Mouse (Mus musculus) embryonic fibroblast, embryonic 13.5 days (primary cell): ENCODE results near the gene Hilpda. TPM values are rescaled to one million over a fixed set of nuclear protein-coding genes. Genes with fewer than 3 reads are reported as not detected.
A peak's percentile ranks its signal among the peaks of the same experiment; 100 is the strongest.

Experiments
- H3K27ac ChIP-seq: 2 replicates; pipeline ENCODE4 v1.5.1; 2012; ENCODE audit warnings: low read length, control low read depth, inconsistent platforms; ENCODE audit not compliant: insufficient read depth
- H3K4me1 ChIP-seq: 2 replicates; pipeline ENCODE4 v1.6.1; 2011; ENCODE audit warnings: low read length; ENCODE audit not compliant: control insufficient read depth, insufficient read depth
- H3K4me3 ChIP-seq: 2 replicates; pipeline ENCODE4 v1.5.1; 2011; ENCODE audit warnings: mild to moderate bottlenecking, control low read depth, low read length; ENCODE audit not compliant: insufficient read depth
- CTCF ChIP-seq: IDR thresholded peaks from 2 replicates; pipeline ENCODE4 v1.5.1; 2011; ENCODE audit warnings: mild to moderate bottlenecking, control low read depth, low read length, moderate library complexity, borderline replicate concordance; ENCODE audit not compliant: insufficient read depth
- POLR2A ChIP-seq: IDR thresholded peaks from 2 replicates; pipeline ENCODE4 v1.6.1; 2011; ENCODE audit warnings: low read depth, mild to moderate bottlenecking, control low read depth, low read length, moderate library complexity
- polyA plus RNA-seq: library from polyadenylated mRNA; stranded (reverse); fragments of >200 nt; gene quantifications from 2 replicates; pipeline ENCODE4 v1.2.4, GENCODE M21; 2011; ENCODE audit warnings: low read depth; ENCODE audit not compliant: missing spikeins, insufficient read length

Hilpda gene
- polyA plus RNA-seq, 1 experiment: 25.3 TPM

DNA sequence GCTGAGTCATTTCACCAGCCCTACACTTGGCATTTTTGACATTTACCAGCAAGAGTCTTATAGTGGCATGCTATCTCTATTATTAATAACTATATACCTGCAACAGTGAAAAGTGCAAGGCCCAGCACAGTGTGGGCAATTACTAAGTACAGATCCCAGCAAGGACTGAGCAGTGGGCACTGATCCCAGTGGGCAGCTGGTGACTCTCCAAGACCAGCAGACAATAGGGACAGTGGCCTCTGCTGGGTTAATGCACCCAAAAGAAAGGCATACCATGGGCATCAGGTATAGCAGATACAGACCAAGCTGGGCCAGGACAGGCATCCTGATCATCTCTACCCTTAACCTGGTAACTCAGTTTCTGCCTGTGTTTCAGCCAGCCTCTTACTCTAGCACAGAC, 31.0 kb downstream of the Hilpda start:
- no peak for TF ChIP-seq CTCF
- no peak overlapping the region for H3K27ac ChIP-seq
- no peaks in the 10 kb centered on the region; the same call in 1 of the 2 replicates for H3K4me1 ChIP-seq
- no peak overlapping the region for H3K4me3 ChIP-seq

DNA sequence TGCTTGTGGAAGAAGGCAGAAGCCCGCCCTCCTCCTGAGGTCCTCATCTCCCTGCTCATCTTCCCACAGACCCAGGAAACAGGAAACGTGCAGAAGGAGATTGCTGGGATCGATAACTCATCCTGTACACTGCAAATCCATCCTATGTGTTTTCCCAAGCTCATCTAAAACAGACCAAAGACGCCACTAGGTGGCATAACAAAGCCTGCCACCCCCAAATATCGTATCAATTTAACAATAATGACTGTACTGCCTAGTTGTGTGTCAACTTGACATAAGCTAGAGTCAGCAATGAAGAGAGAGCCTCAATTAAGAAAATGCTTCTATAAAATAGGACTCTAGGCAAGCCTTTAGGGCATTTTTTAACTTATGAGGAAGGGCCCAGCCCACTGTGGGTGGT, 31.4 kb downstream of the Hilpda start:
- Histone ChIP-seq H3K4me1 (no peaks in the 10 kb centered on the region; the same call in 1 of the 2 replicates), H3K27ac (no peak overlapping the region), H3K4me3 (no peak overlapping the region)
- TF ChIP-seq POLR2A (no peak), CTCF (no peak)

DNA sequence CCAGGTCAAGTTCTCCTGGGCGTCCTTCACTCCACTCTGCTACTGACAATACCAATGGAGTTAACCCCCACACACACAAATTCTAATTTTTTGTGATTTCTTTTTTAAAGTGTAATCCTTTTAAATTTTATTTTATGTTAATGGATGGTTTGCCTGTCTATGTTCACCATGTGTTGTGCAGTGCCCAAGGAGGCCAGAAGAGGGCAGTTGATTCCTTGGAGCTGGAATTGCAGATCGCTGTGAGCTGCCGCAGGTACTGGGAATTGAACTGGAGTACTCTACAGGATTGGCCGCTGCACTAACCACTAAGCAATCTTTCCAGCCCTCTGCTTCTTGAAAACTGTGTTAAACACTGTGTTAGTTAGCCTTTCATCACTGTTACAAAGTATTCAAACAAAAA, 33.2 kb downstream of the Hilpda start:
- Histone ChIP-seq H3K4me1 (no peaks in the 10 kb centered on the region; the same call in 1 of the 2 replicates), H3K4me3 (no peak overlapping the region), H3K27ac (no peak overlapping the region)
- TF ChIP-seq POLR2A: no peak
- TF ChIP-seq CTCF: no peak

GRCm38 (mm10) chr6:29308846-29309605, 36.7 kb downstream of the Hilpda start:
- peak overlapping the region; percentile 11; the same call in 1 of the 2 replicates for H3K27ac ChIP-seq
- no peak for TF ChIP-seq CTCF
- TF ChIP-seq POLR2A: no peak
- no peak overlapping the region for H3K4me3 ChIP-seq
- H3K4me1 ChIP-seq: no peaks in the 10 kb centered on the region; the same call in 1 of the 2 replicates

- Histone ChIP-seq H3K4me1 (peaks cover 19% of the 10 kb centered on the region), H3K27ac (no peak overlapping the region), H3K4me3 (no peak overlapping the region)
- no peak for TF ChIP-seq POLR2A
- TF ChIP-seq CTCF: no peak
Measured at GRCm38 (mm10) chr6:29313690-29314202, 41.5 kb downstream of the Hilpda start.

GRCm38 (mm10) chr6:29317286-29317685, 45.0 kb downstream of the Hilpda start:
- no peak overlapping the region for H3K4me3 ChIP-seq
- H3K27ac ChIP-seq: peak overlapping the region; percentile 67
- TF ChIP-seq CTCF: no peak
- H3K4me1 ChIP-seq: peaks cover 23% of the 10 kb centered on the region

GRCm38 (mm10) chr6:29317941-29318340, 45.7 kb downstream of the Hilpda start:
- Histone ChIP-seq H3K4me3 (no peak overlapping the region), H3K27ac (peak overlapping the region; percentile 67), H3K4me1 (peaks cover 23% of the 10 kb centered on the region)
- TF ChIP-seq POLR2A (no peak), CTCF (no peak)

GRCm38 (mm10) chr6:29318879-29319278, 46.6 kb downstream of the Hilpda start, which contains the start of gene Fam71f1:
TSS of gene Fam71f1 (plus strand) at chr6:29319140.
- H3K27ac ChIP-seq: peak within 1 kb of the TSS; percentile 67
- TF ChIP-seq CTCF (no peak), POLR2A (no peak)
- H3K4me3 ChIP-seq: no peak within 1 kb of the TSS
- H3K4me1 ChIP-seq: peaks cover 23% of the 10 kb centered on the region

DNA sequence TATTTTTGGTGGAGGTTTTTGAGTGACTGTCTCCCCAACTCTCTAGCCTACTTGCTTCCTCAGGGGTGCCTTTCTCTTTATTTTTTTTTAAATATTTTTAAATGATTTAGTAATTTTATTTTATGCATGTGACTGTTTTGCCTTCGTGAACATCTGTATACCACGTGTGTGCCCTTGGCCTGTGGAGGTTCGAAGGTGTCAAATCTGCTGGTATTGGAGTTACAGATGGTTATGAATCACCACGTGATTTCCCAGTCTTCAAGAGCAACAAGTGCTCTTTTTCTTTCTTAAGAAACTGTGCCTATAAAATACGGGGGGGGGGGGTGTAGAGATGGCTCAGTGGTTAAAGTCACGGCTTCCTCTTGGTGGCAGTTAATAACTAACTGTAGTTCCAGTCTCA, 49.3 kb downstream of the Hilpda start:
- TF ChIP-seq POLR2A (no peak), CTCF (no peak)
- Histone ChIP-seq H3K4me3 (no peak overlapping the region), H3K4me1 (peaks cover 15% of the 10 kb centered on the region), H3K27ac (no peak overlapping the region)

DNA sequence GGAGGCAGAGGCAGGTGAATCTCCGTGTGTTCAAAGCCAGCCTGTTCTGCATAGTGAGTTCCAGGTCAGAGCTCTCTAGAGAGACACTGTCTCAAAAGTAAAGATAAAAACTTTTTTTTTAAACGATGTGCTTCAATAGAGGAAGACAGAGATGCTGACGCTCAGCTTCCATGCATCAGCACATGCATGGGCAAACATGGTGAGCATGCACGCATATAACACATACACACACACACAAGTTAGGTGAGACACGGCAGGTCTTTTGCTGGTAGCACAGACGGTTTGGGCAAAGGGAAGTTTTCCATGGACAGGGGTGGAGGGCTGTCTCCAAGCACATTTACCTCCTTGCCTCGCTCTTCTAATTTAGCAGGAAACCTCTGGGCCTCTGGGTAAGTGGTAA, 49.9 kb downstream of the Hilpda start:
- TF ChIP-seq POLR2A (no peak), CTCF (no peak)
- peaks cover 15% of the 10 kb centered on the region for H3K4me1 ChIP-seq
- no peak overlapping the region for H3K4me3 ChIP-seq
- H3K27ac ChIP-seq: no peak overlapping the region
